Mouse (Mus musculus): ENCODE measurements around the gene Mbd3l2.

DNA sequence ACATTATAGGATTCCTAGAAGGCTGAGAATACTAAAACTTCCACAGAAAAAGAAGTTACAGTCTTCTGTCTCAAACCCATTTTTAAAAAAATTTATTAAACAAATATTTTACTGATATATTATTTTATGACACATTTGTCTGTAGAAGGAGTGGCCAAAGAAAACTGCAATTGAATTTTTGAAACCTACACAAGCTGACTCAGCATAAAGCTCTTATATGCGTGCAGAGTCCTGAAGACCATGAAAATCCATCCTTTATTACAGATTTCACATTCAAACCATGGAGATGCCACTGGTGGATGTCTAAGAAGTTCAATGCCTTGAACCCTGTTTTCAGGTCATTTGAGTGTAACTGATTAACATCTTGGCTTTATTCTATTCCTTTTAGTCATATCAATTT is 30.8 kb upstream of the Mbd3l2 start:
- TF ChIP-seq TAL1 (conservative IDR thresholded peaks at IDR 0.05; ENCODE audit: low read depth, low read length) (no peak), GATA1 (IDR thresholded peaks at IDR 0.05; ENCODE audit: borderline replicate concordance, low read length) (no peak), CTCF (IDR thresholded peaks at IDR 0.05; ENCODE audit: low read depth, low read length) (no peak), POLR2AphosphoS5 (IDR thresholded peaks at IDR 0.05; ENCODE audit: insufficient replicate concordance, low read depth, low read length) (no peak)

All from G1E (cell line).